Mouse (Mus musculus): ENCODE data around the gene Zdhhc18. TPM values are rescaled to one million over a fixed set of nuclear protein-coding genes. Genes with fewer than 3 reads are reported as not detected.

The Zdhhc18 gene
- total RNA-seq, 1 experiment from 2014 or later = 99.5 TPM

DNA sequence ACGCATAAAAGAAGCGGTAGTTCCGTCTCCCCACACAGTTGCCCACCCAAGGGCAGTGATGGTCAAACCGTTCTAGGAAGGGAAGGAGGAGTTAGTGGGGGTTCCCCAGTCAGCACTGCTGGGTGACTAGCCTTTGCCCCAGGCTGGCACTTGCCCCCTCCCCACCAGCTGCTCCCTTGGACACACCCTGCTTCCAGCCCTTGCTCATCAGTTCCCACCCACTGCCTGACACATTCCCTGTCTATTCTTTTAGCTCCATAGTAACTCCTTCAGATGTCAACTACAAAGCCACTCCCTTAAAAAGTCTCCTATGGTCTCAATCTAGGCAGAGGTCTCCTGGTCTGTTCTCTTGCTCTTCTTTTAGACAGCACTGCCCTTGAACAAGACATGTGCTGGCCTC lies 36.1 kb downstream of the Zdhhc18 start:
- no peak for ATAC-seq (ENCODE audit: extremely low read depth, insufficient number of reproducible peaks, low FRiP score, poor library complexity, severe bottlenecking)

DNA sequence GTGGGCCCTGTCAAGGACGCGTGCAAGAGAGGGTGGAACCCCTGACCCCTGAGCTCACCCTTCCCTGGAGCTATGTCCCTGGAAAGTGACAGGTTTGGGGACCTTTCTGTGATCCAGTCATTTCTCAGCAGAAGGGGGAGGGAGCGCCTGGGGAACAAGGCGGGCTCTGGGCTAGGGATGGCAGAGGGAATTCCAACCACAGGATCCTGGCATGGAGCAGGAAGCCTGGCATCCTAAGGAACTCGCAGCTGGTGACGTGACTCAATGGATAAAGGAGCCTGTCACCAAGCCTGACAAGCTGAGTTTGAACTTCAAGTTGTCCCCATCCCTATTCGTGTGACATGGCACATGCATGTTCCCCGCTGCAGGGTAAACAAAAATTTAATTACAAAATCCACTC lies 36.9 kb downstream of the Zdhhc18 start:
- no peak for ATAC-seq (ENCODE audit: extremely low read depth, insufficient number of reproducible peaks, low FRiP score, poor library complexity, severe bottlenecking)

DNA sequence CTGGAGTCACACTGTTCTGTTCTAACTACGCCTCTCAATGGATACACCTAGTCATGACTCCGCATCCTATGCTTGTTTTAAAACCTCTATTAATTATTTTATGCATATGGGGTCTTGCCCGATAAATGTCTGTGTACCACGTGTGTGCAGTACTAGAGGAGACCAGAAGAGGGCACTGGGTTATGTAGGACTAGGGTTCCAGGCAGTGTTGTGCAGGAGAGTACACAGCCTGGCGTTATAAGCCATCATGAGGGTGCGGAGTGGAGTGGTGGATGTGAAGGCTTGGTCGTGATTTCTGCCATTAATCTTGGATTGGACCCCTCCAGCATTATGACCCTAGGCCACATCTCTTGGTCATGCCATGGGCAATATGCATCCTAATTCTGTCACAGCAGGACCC lies 37.5 kb downstream of the Zdhhc18 start:
- no peak for ATAC-seq (ENCODE audit: extremely low read depth, insufficient number of reproducible peaks, low FRiP score, poor library complexity, severe bottlenecking)

DNA sequence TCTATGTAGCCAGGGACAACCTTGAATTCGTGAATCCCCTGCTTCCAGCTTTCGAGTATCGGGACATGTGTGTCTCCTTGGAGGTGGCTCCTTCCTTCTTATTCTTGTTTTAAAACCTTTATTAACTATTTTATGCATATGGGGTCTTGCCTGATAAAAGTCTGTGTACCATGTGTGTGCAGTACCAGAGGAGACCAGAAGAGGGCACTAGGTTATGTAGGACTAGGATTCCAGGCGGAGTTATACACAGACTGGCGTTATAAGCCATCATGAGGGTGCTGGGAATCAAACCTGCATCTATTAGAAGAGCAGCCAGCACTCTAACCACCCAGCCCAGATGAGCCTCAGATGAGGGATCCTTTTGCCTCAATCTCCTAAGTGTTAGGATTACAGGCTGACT lies 38.1 kb downstream of the Zdhhc18 start:
- no peak for ATAC-seq (ENCODE audit: extremely low read depth, insufficient number of reproducible peaks, low FRiP score, poor library complexity, severe bottlenecking)

DNA sequence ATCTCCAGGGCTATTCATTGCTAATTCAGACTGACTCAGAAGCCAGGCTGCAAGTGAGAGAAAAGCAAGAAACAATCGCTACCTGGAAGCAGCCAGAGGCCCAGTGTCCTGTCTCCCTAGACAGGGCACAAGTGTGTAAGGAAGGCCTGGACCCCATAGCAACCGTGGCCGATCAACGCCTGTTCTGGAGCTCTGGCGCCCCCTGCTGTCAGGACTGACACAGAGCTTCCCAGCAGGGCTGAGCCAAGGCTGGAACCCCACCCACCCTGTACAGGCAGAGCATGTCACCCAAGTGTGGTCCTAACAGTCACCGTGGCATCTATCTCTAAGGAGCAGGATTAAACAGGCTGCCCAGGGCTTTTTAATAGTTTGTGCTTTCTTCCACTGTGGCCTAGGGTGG lies 40.2 kb downstream of the Zdhhc18 start:
- peak; percentile 63 for ATAC-seq (ENCODE audit: extremely low read depth, insufficient number of reproducible peaks, low FRiP score, poor library complexity, severe bottlenecking)

DNA sequence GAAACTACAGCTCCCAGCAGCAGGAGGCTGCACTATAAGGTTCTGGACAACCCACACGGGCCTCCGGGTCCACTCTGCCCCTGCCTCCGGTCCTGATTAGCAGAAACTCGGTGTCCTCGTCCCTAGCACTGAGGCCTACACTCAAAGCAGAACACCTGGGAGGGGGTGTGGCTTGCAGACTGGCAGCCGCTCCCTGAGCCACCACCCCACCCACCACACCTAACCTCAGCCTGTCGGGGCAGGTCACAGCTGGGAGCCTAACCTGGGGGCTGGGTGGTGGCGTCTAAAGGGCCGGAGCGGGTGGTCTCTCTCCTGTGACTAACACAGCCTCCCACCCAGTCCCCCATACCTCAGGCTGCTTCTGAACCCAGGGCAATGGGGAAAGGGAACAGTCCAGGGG lies 42.7 kb downstream of the Zdhhc18 start:
- ATAC-seq (ENCODE audit: extremely low read depth, insufficient number of reproducible peaks, low FRiP score, poor library complexity, severe bottlenecking) = no peak

DNA sequence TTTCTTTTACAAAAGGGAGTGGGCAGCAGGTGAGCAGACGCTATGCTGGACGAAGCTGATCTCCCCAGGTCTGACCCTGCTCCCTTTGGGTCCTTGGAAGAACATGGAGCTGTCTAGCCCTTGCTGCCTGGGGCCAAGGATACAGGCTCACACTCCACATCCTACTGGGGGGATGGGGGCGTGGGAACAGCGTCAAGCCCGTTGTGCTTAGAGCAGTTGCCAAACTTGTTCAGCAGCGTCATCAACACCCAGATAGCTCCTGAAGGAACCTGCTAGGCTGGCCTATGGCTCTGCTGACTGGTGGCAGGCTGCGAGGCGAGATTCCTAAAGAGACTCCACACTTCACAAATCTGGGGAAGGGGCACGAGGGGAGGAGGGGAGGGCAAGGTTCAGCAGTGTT lies 44.6 kb downstream of the Zdhhc18 start:
- ATAC-seq (ENCODE audit: extremely low read depth, insufficient number of reproducible peaks, low FRiP score, poor library complexity, severe bottlenecking) = no peak

DNA sequence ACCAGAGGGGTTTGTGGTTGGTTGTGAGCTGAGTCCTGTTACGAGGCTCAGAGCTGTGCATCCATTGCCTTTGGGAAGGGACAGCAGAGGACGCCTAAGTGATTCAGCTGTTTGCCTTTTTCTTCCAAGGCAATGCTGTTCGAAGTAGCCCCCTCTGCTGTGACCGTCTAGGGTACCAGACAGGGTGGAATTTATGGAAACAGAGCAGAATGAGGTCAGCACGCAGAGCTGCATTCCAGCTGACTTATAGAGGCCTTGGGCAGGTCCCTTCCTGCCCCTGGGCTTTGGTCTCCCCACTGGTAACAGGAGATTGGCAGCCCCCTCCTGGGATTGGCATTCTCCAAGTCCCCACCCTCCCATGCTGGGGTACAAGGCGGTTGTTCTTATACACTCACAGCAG lies 45.1 kb downstream of the Zdhhc18 start:
- ATAC-seq (ENCODE audit: extremely low read depth, insufficient number of reproducible peaks, low FRiP score, poor library complexity, severe bottlenecking) = no peak

DNA sequence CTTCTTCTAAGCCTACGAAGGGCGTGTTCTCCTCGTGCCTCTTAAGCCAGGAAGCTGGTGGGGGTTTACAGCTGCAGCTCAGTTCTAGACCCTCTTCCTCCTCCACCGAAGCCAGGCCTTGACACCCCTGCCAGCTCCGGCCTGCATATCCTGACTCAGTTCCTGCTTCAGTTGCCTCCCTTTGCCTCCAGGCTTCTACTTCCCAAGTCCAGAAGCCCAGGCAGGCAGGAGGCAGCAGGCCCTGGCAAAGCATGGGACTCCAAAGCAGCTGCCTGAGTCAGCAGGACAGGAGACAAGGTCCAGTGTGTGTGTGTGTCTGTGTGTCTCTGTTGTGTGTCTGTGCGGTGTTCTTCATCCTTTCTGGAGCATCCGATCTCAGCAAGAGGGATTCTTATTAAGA lies 45.8 kb downstream of the Zdhhc18 start:
- ATAC-seq (ENCODE audit: extremely low read depth, insufficient number of reproducible peaks, low FRiP score, poor library complexity, severe bottlenecking) = no peak

DNA sequence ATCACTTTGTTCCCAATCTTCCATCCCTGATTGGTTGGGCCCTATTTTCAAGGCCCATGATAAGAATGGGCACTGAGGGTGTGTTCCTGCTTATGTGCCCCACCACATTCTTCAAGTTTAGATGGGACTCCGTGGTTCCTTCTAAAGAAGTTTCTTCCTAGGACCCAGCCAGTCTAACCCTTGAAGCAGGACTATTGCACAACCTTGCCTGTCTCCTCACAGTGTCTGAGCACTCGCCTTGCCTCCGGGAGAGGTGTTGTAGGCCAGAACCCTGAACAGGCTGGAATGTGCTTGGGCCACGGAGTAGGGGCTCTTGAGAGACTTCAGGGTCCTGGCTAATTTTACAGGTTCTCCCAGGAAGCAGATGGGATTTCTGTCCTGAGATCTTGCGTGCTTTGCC lies 46.9 kb downstream of the Zdhhc18 start:
- no peak for ATAC-seq (ENCODE audit: extremely low read depth, insufficient number of reproducible peaks, low FRiP score, poor library complexity, severe bottlenecking)

DNA sequence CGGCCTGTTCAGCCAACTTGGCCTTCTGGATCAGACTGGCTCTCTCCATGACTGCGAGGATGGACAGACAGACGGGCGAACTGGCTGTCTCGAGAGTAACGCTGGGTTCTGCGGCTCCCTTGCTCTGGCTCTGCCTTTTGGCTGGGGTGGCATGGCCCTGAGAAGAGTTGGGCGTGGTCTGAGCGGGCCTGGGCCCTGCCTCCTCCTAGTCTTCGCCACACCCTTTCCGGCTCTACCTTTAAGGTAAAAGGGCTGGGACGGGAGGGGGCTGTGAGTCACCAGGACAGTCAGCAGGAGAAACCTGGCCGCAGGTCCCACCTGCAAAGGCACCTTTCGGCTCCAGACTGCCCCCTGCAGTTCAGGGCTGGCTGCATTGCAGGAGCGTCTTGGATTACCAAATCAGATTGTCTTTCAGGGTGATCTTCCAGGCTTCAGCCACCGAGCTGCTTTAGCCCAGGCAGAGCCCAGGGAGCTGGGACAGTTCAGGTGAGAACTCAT lies 48.2 kb downstream of the Zdhhc18 start, which contains the start of gene Sfn:
Gene Sfn (minus strand): TSS at position 448 of the 498 bp plus-strand sequence.
- peak; percentile 39 for ATAC-seq (ENCODE audit: extremely low read depth, insufficient number of reproducible peaks, low FRiP score, poor library complexity, severe bottlenecking)

DNA sequence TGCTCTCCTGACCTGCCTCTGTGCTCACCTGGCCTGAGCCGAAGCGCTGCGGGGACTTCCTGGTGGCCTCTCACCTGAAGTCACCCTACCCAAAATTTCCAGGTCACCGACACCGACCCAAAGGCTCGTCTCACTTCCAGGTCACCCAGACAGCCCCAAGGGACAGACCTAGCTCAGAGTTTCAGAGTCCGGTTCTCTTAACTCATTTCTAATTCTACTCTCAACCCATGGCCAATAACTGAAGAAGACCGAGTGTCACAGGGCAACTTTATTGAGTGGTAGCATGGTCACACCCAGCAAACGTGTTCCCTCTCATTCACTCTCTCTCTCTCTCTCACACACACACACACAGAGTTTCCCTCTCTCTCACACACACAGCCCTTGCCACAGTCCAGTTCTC lies 49.6 kb downstream of the Zdhhc18 start:
- ATAC-seq (ENCODE audit: extremely low read depth, insufficient number of reproducible peaks, low FRiP score, poor library complexity, severe bottlenecking) = no peak

DNA sequence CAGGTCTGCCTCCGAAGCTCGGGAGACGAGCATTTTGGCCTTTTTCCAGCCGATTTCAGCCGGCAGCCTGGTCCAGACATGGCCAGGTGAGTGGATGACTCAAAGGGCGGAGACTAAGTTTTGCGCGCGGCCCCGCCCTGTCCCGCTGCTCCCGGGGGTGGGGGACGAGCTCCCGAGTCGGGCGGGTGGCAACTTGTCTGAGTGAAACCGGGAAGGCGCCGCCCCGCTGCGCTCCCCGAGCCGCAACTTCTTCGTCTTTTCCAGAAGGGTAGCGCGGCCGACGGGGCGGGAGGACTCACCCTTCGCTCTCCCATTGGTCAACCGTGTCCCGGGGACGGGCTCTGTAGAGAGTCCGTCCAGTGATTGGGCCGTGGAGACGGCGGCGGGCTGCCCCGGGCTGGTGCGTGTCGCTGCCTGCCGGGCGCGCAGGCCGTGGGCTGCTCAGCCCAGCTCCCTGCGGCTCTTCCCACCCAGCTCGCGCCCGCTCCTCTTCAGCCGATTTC lies 50.3 kb downstream of the Zdhhc18 start:
- peak; percentile 76 for ATAC-seq (ENCODE audit: extremely low read depth, insufficient number of reproducible peaks, low FRiP score, poor library complexity, severe bottlenecking)

DNA sequence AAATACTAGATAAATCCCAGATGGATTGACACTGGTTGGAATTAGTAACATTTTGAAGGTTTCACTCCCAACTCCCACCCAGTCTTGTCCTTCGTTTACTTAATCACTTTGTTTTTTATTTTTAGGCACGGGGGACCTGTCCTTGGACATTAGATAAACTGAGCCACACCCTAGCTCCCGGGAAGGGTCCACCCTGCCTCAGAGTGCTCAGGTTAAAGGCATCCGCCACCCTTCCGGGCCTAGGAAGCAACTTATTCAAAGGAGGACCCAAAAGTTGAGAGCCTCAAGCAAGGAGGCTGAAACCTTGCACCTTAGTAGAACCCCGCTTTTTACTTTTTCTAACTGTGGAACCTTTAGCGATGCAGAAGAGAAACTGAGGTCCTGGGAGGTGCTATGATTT lies 50.8 kb downstream of the Zdhhc18 start:
- ATAC-seq (ENCODE audit: extremely low read depth, insufficient number of reproducible peaks, low FRiP score, poor library complexity, severe bottlenecking) = no peak

DNA sequence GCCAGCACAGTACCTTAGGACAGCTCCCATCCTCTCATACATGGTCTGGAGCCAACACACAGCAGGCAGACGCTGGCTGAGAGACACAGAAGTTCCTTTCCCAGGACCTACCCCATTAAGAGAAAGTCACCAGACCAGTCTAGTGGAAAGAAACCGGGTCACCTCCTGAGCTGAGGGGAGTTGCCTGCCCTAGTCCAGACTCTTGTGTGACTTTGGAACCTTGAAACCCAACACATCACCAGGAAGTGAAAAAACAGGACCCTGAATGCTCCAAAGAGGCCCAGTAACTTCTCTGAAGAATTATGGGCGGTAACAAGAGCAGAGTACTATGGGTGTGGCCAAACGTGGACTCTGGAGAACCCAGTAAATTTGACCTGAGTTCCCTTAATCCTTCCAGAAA lies 51.3 kb downstream of the Zdhhc18 start:
- ATAC-seq (ENCODE audit: extremely low read depth, insufficient number of reproducible peaks, low FRiP score, poor library complexity, severe bottlenecking) = no peak

DNA sequence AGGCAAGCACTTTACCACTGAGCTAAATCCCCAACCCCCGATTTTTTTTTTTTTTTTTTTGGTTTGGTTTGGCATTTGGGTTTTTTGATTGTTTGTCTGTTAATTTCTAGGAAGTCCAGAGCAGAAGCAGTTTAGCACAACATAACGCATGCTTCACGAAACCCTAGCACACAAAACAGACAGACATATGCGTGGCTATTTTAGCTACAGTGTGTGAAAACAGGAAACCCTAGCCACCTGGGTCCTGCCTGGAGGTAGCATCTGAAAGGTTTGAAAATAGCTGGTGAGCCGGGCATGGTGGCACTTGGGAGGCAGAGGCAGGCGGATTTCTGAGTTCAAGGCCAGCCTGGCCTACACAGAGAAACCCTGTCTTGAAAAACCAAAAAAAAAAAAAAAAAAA lies 53.9 kb downstream of the Zdhhc18 start:
- ATAC-seq (ENCODE audit: extremely low read depth, insufficient number of reproducible peaks, low FRiP score, poor library complexity, severe bottlenecking) = no peak

DNA sequence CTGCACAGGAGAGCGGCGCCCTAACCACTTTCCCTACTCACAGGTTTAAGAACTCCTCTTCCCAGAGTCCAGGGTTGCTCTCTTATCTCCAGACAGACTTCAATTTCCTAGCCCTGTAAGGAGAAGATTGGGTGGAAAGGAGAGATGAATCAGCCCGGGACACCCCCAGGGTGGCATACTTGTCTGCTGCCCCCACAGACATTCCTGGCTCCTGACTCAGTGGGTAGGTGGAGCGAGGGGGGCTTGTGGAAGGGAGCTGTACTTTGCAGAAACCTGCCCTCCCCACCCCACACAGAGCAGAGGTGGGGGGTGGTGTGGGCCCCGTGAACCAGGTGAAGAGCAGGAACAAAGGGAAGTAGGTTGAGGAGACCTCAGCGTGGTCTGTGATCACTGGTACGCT lies 54.4 kb downstream of the Zdhhc18 start:
- ATAC-seq (ENCODE audit: extremely low read depth, insufficient number of reproducible peaks, low FRiP score, poor library complexity, severe bottlenecking) = no peak

DNA sequence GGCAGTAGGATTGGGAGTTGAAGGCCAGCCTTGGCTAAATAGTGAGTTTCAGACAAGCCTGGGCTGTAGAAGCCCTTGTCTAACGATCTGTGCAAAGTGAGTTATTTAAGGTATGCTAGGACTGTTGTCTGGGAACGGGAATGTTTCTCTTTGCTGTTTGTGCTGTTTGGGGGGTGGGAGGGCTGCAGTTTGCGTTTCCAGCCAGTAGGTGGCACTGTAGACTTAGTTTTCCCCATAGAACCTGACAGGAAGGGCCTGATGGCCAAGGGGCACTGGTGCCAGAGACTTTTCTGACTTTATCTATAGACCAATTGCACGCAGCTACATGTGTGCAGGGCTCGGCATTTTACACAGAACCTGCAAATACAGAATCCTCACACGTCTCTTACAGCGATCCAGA lies 57.4 kb downstream of the Zdhhc18 start:
- ATAC-seq (ENCODE audit: extremely low read depth, insufficient number of reproducible peaks, low FRiP score, poor library complexity, severe bottlenecking) = peak; percentile 66

DNA sequence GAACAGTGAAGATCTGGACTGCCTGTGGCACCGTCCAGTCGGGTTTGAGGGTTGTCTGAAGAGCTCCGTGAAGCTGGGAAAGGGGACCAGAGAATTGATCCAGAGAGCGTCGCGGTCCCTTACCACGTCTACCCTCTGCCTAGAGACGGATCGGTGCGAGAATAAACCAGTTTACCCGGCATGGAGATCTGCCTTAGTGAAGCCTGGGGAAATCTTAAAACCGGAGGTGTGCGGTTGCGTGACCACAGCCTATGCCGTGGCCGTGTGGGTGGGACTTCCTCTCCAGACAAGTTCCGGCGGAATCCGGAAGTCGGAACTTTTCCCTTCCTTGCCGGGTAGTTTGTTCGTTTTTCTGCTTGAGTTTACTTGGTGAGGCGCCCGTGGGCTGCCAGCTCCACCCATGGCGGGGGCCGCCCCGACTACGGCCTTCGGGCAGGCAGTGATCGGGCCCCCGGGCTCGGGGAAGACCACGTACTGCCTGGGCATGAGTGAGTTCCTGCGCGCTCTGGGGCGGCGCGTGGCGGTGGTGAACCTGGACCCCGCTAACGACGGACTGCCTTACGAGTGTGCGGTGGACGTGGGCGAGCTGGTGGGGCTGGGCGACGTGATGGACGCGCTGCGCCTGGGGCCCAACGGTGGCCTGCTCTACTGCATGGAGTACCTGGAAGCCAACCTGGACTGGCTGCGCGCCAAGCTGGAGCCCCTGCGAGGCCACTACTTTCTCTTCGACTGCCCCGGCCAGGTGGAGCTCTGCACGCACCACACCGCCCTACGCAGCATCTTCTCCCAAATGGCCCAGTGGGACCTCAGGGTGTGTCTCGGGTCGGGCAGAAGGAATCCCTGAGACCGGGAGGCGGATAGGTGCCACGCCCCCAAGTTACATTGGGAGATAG lies 65.6 kb downstream of the Zdhhc18 start, which contains the start of gene Gpn2:
Gene Gpn2 (plus strand): TSS at position 304 of the 893 bp plus-strand sequence.
- peak; percentile 88 for ATAC-seq (ENCODE audit: extremely low read depth, insufficient number of reproducible peaks, low FRiP score, poor library complexity, severe bottlenecking)

DNA sequence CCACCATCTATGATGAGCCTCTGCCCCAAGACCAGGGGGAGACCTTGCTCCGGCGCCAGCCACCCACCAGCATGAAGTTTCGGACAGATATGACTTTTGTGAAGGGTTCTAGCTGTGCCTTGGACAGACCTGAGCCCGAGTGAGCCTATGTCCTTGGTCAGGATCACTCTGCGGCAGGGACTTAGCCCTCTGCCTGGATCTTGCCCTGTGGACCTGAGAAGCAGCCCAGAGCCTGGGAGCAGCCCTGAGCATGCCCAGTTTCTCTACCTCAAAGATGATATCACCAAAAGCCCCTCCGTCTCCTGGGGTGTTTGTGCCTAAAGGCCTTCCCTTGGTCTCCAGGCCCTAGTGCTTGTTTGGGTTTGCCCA lies 66.3 kb downstream of the Zdhhc18 start:
- no peak for ATAC-seq (ENCODE audit: extremely low read depth, insufficient number of reproducible peaks, low FRiP score, poor library complexity, severe bottlenecking)
